Mouse (Mus musculus) liver, embryonic 14.5 days (tissue): ENCODE results near the gene Rasgef1b.

Experiments
- CTCF ChIP-seq: IDR thresholded peaks from 2 replicates; pipeline ENCODE4 v1.5.1; 2016; ENCODE audit warnings: antibody characterized with exemption, low read depth, control low read depth
- EP300 ChIP-seq: IDR thresholded peaks from 2 replicates; pipeline ENCODE4 v1.6.1; 2016; ENCODE audit warnings: antibody characterized with exemption, low read depth

- TF ChIP-seq CTCF: no peak
- no peak for TF ChIP-seq EP300
These were observed 92.3 kb downstream of the Rasgef1b start for GRCm38 (mm10) chr5:99636575-99636974.
